Mouse (Mus musculus) erythroblast, embryonic 14.5 days (primary cell): ENCODE data around the gene Myom3. TPM values are rescaled to one million over a fixed set of nuclear protein-coding genes. Genes with fewer than 3 reads are reported as not detected.

Source experiments
- H3K27me3 ChIP-seq: 2 replicates; pipeline ENCODE4 v1.6.1; 2012; ENCODE audit warnings: inconsistent platforms; ENCODE audit not compliant: control insufficient read depth
- H3K36me3 ChIP-seq: 2 replicates; pipeline ENCODE4 v1.6.1; 2012; ENCODE audit warnings: mild to moderate bottlenecking, inconsistent platforms; ENCODE audit not compliant: control insufficient read depth
- H3K4me1 ChIP-seq: 2 replicates; pipeline ENCODE4 v1.6.1; 2012; ENCODE audit warnings: inconsistent platforms; ENCODE audit not compliant: control insufficient read depth
- H3K4me3 ChIP-seq: replicated peaks from 2 replicates; pipeline ENCODE3; 2012; ENCODE audit warnings: moderate library complexity, mild to moderate bottlenecking, inconsistent platforms
- H3K9me3 ChIP-seq: 2 replicates; pipeline ENCODE4 v1.6.1; 2012; ENCODE audit warnings: low read length, inconsistent platforms, mixed read lengths; ENCODE audit not compliant: control insufficient read depth
- GATA1 ChIP-seq: IDR thresholded peaks from 2 replicates; pipeline ENCODE4 v1.6.1; 2012; ENCODE audit warnings: low read length, inconsistent platforms, mixed read lengths
- TAL1 ChIP-seq: IDR thresholded peaks from 3 replicates; pipeline ENCODE4 v1.6.1; 2012; ENCODE audit warnings: low read length, inconsistent platforms, mixed read lengths
- polyA plus RNA-seq: library from polyadenylated mRNA; stranded (reverse); fragments of >175 nt; gene quantifications from 2 replicates; pipeline ENCODE4 v1.2.3, GENCODE M21; 2012

The Myom3 gene
- polyA plus RNA-seq, 1 experiment = not detected

DNA sequence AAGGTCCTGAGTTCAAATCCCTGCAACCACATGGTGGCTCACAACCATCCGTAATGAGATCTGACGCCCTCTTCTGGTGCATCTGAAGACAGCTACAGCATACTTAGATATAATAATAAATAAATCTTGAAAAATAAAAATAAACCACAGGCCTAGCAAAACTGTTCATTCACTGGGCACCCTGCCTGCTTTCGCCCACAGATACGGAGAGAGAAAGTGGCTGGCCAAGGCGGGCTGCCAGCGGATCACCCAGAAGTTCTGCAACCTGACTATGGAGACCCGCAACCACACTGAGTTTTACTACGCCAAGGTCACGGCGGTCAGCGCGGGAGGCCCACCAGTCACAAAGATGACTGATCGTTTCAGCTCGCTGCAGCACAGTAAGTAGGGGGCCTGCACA lies 25.6 kb upstream of the Myom3 start:
- peaks cover 4% of the 10 kb centered on the region; the same call in 1 of the 2 replicates for H3K36me3 ChIP-seq
- H3K4me1 ChIP-seq = peaks cover 19% of the 10 kb centered on the region
- peaks cover 21% of the 10 kb centered on the region for H3K27me3 ChIP-seq
- H3K9me3 ChIP-seq = peaks cover 15% of the 10 kb centered on the region
- no peak overlapping the region for H3K4me3 ChIP-seq
- no peak for TF ChIP-seq GATA1
- TF ChIP-seq TAL1 = no peak

DNA sequence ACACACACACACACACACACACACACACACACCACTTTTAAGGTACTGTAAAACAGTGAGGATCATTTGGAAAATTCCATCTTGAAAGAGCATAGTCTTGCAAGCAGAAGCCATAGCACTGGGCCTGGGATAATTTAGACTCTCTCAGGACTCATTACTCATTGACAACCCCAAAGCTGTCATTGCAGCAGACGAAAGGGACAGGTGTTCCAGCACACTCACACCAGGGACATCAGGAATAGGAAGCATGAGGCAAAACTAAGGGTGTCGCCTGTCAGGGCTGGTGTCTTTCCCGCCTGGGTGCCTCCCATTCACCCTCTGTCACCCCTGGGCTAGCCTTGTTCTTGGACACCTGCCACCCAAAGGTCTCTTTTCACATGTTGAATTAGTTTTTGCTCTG lies 22.6 kb upstream of the Myom3 start:
- Histone ChIP-seq H3K9me3 (peaks cover 15% of the 10 kb centered on the region), H3K27me3 (peaks cover 2% of the 10 kb centered on the region; the same call in 1 of the 2 replicates), H3K36me3 (peaks cover 4% of the 10 kb centered on the region; the same call in 1 of the 2 replicates), H3K4me1 (peaks cover 41% of the 10 kb centered on the region), H3K4me3 (no peak overlapping the region)
- no peak for TF ChIP-seq TAL1
- TF ChIP-seq GATA1 = no peak

DNA sequence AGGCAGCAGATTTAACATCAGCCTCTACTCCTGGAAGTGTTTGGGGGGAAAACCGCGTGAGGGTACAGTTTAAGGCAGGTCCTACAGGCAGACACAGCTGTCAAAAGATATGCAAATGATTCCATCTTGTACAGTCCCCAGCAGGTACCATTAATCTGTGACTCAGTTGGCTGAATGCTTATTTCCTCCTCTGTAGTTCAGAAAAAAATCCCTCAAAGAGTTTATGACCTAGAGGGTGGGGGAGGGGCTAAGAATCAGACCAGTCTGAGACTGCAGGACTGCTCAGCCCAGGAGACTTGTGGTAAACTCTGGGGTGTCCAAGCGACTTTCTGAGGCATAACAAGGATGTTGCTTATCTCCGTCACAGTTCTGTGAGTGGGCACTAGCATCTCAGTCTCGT lies 21.3 kb upstream of the Myom3 start:
- Histone ChIP-seq H3K27me3 (no peaks in the 10 kb centered on the region), H3K9me3 (peaks cover 15% of the 10 kb centered on the region), H3K4me3 (no peak overlapping the region), H3K36me3 (peaks cover 4% of the 10 kb centered on the region; the same call in 1 of the 2 replicates), H3K4me1 (peaks cover 50% of the 10 kb centered on the region)
- no peak for TF ChIP-seq GATA1
- no peak for TF ChIP-seq TAL1

DNA sequence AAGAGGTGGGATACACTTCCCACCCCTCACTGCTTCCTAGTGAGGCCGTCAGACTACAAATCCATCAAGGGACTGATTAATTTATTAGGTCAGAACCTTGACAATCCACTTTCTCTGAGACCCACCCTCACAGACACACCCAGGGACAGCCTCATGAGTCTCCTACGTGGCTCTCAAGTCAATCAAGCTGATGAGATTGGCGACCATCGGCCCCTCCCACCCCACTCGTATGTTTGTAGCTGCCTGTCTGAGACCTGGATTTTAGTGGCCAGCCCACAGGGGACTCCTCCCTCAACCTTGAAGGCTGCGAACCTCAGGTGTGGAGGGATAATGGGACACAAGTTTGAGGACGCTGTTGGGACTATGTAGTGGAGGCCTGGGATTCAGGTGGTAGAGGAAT lies 20.4 kb upstream of the Myom3 start:
- peaks cover 3% of the 10 kb centered on the region for H3K27me3 ChIP-seq
- H3K4me1 ChIP-seq = peaks cover 50% of the 10 kb centered on the region
- no peak for TF ChIP-seq TAL1
- no peak; the same call in 1 of the 2 replicates for TF ChIP-seq GATA1

DNA sequence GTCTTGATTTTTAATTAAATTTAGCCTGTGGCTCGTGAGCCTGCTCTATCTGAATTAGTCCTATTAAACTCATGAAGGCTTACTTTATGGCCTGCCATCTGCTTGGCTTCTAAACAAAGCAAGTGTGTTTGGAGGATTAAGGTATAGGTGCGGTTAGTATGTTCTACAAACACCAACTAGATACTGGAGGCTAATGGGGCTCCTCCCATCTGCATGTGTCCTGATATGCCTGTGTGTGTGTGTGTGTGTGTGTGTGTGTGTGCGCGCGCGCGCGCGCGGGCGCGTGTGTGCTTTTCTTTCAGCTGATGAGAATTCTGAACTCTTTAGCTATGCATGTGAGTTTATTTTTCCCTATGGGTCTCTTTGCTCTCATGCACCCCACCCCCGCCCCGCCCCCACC lies 19.8 kb upstream of the Myom3 start:
- Histone ChIP-seq H3K27me3 (peaks cover 7% of the 10 kb centered on the region), H3K4me3 (peak overlapping the region; percentile 28), H3K9me3 (peaks cover 7% of the 10 kb centered on the region), H3K36me3 (no peaks in the 10 kb centered on the region; the same call in 1 of the 2 replicates), H3K4me1 (peaks cover 50% of the 10 kb centered on the region)
- TF ChIP-seq GATA1 = peak; percentile 4
- peak; percentile 50; the same call in 2 of the 3 replicates for TF ChIP-seq TAL1

More for the DNA sequence above, 20.4 kb upstream of the Myom3 start:
- H3K9me3 ChIP-seq = peaks cover 12% of the 10 kb centered on the region
- peaks cover 2% of the 10 kb centered on the region; the same call in 1 of the 2 replicates for H3K36me3 ChIP-seq
- peak overlapping the region; percentile 19 for H3K4me3 ChIP-seq

DNA sequence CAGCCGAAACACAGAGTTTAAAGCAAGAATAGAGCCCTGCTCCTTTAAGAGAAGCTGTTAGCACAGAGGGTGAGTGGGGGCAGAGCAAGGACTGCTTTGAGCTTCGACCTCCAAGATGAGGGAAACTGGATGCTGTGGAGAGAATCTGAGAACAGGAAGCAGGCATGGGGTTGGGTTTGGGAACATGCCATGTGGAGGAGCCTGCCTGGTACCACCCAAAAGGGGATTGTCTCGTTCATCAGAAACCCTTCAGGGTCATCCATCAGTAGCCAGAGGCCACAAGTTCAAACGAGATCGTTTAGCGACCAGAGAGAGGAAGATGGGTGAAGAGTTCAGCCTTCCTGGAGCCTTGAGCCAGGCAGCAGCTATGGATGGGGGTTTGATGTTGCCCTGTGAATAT lies 16.0 kb upstream of the Myom3 start:
- Histone ChIP-seq H3K27me3 (peaks cover 13% of the 10 kb centered on the region), H3K36me3 (no peaks in the 10 kb centered on the region; the same call in 1 of the 2 replicates), H3K4me1 (peaks cover 34% of the 10 kb centered on the region)

DNA sequence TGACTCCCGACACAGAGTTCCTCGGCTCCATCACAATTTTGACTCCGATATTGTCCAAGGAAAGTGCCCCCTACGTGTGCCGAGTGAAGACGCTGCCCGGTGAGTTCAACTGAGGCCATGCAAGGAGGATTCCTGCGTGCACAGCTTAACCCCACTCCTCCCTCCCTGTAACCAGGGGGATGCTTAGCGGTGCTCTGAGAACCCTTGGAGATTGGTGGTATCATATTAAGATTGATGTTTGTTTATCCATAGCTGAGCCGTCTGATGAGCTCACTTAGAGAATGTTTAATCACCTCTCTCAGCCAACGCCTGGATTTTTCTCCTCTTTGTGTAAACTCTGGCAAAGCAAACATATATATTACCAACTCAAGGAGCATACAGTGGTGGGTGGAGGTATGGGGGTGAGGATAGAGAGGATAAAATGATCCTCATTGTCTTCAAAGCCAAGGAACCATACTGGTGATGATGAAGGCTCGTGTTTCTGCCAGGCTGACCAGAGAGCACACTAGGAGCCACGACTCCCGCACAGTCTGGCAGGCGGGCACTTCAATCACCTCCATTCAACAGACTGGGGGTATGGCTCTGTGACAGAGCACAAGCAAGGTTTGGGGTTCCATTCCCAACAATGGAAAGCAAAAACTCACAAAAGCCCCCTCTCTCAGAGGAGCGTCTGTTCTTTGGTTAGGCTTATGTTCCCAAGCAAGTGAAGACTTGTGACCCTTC lies 14.6 kb upstream of the Myom3 start:
- Histone ChIP-seq H3K4me3 (no peak overlapping the region), H3K9me3 (no peaks in the 10 kb centered on the region), H3K27me3 (peaks cover 13% of the 10 kb centered on the region), H3K4me1 (peaks cover 20% of the 10 kb centered on the region), H3K36me3 (no peaks in the 10 kb centered on the region; the same call in 1 of the 2 replicates)
- TF ChIP-seq GATA1 (no peak), TAL1 (no peak)

More for the DNA sequence above, 16.0 kb upstream of the Myom3 start:
- no peak for TF ChIP-seq TAL1
- TF ChIP-seq GATA1 = no peak
- no peaks in the 10 kb centered on the region for H3K9me3 ChIP-seq
- no peak overlapping the region for H3K4me3 ChIP-seq

DNA sequence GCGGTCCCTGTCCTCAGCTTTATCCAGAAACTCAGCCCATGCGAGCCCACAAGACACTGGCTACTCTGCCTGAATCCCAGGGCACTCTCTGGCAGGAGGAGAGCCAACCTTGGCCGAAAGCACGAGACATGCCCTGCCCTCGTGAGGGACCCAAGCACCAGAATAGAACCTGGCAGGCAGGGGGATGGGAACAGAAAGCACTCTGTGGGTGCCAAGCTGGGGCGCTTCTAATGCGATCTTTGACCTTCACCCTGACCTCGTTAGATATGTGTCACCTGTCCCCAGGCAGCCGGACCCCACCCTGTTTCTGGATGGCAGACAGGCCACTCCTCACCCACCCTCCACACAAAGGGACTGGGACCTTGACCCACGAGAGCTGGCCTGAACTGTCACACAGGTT lies 13.9 kb upstream of the Myom3 start:
- TF ChIP-seq GATA1 (no peak), TAL1 (no peak)
- H3K36me3 ChIP-seq = no peaks in the 10 kb centered on the region; the same call in 1 of the 2 replicates
- peaks cover 14% of the 10 kb centered on the region for H3K4me1 ChIP-seq
- H3K4me3 ChIP-seq = no peak overlapping the region
- H3K27me3 ChIP-seq = peaks cover 13% of the 10 kb centered on the region
- H3K9me3 ChIP-seq = no peaks in the 10 kb centered on the region

DNA sequence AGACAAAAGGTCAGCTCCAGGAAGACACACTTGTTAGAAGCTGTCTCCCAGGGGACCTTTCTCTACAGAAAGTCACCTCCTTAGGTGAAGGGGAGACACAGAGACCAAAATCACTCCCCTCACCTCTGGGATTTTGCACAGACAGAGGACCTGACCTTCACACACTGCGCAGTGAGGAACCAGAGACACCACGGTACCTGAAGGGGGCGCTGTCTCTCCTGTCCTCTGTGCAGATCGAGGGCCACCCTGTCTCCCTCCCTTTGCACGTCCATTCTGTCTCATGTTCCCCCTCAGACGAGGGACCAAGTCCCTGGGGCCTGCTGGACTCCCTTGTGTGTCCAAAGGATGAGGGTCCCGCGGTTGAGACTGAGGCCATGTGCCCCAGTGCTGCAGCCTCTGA lies 8.6 kb upstream of the Myom3 start:
- Histone ChIP-seq H3K9me3 (peaks cover 3% of the 10 kb centered on the region; the same call in 1 of the 2 replicates), H3K4me1 (peaks cover 8% of the 10 kb centered on the region), H3K27me3 (no peaks in the 10 kb centered on the region), H3K4me3 (no peak overlapping the region), H3K36me3 (no peaks in the 10 kb centered on the region; the same call in 1 of the 2 replicates)
- no peak for TF ChIP-seq GATA1
- no peak for TF ChIP-seq TAL1
